Mouse (Mus musculus) right cerebral cortex, postnatal 4 days (tissue): ENCODE results near the gene Cfap43.
A peak's percentile ranks its signal among the peaks of the same experiment; 100 is the strongest.

Experiments used
- DNase-seq: peaks from one replicate; pipeline ENCODE4 v3.0.0-alpha.2; 2022

The Cfap43 gene

GRCm38 (mm10) chr19:47913344-47913743 lies 5.7 kb downstream of the Cfap43 start:
- no peak for DNase-seq

GRCm38 (mm10) chr19:47910751-47911150 lies 8.3 kb downstream of the Cfap43 start:
- no peak for DNase-seq

GRCm38 (mm10) chr19:47910117-47910618 lies 8.9 kb downstream of the Cfap43 start:
- DNase-seq = no peak

GRCm38 (mm10) chr19:47909387-47910116 lies 9.5 kb downstream of the Cfap43 start:
- DNase-seq = no peak

GRCm38 (mm10) chr19:47908961-47909371 lies 10.1 kb downstream of the Cfap43 start:
- no peak for DNase-seq

- DNase-seq = no peak
These were observed 11.5 kb downstream of the Cfap43 start for GRCm38 (mm10) chr19:47907596-47907995.

- DNase-seq = no peak
These were observed 13.5 kb downstream of the Cfap43 start for GRCm38 (mm10) chr19:47905603-47906002.

GRCm38 (mm10) chr19:47905081-47905480 lies 14.0 kb downstream of the Cfap43 start:
- DNase-seq = no peak

GRCm38 (mm10) chr19:47903679-47904078 lies 15.4 kb downstream of the Cfap43 start:
- DNase-seq = no peak

GRCm38 (mm10) chr19:47902316-47903201 lies 16.5 kb downstream of the Cfap43 start:
- DNase-seq = no peak

GRCm38 (mm10) chr19:47900558-47900957 lies 18.5 kb downstream of the Cfap43 start:
- DNase-seq = no peak

- DNase-seq = no peak
These were observed 19.1 kb downstream of the Cfap43 start for GRCm38 (mm10) chr19:47900012-47900411.

- DNase-seq = no peak
These were observed 20.5 kb downstream of the Cfap43 start for GRCm38 (mm10) chr19:47898472-47899079.

- no peak for DNase-seq
These were observed 26.0 kb downstream of the Cfap43 start for GRCm38 (mm10) chr19:47893092-47893491.

GRCm38 (mm10) chr19:47891562-47892312 lies 27.4 kb downstream of the Cfap43 start:
- DNase-seq = no peak

GRCm38 (mm10) chr19:47890489-47891130 lies 28.5 kb downstream of the Cfap43 start:
- no peak for DNase-seq

GRCm38 (mm10) chr19:47888037-47888436 lies 31.1 kb downstream of the Cfap43 start:
- no peak for DNase-seq

GRCm38 (mm10) chr19:47887417-47887816 lies 31.7 kb downstream of the Cfap43 start:
- peak; percentile 18 for DNase-seq

- DNase-seq = no peak
These were observed 32.5 kb downstream of the Cfap43 start for GRCm38 (mm10) chr19:47886617-47887016.

- DNase-seq = no peak
These were observed 33.2 kb downstream of the Cfap43 start for GRCm38 (mm10) chr19:47885886-47886285.

GRCm38 (mm10) chr19:47885191-47885743 lies 33.8 kb downstream of the Cfap43 start:
- DNase-seq = no peak
